Mouse (Mus musculus): ENCODE data around the gene Rhox8. TPM values are rescaled to one million over a fixed set of nuclear protein-coding genes. Genes with fewer than 3 reads are reported as not detected.
"Not testable (repeated sequence)": the region's sequence is repeated elsewhere in the genome, so short reads cannot be mapped to it uniquely, and the experiment has no call there.

The Rhox8 gene
- polyA plus RNA-seq (2015; fragmentation: Nextera tagmentation; extraction: Ambion mirVana): not detected in 2 replicates

DNA sequence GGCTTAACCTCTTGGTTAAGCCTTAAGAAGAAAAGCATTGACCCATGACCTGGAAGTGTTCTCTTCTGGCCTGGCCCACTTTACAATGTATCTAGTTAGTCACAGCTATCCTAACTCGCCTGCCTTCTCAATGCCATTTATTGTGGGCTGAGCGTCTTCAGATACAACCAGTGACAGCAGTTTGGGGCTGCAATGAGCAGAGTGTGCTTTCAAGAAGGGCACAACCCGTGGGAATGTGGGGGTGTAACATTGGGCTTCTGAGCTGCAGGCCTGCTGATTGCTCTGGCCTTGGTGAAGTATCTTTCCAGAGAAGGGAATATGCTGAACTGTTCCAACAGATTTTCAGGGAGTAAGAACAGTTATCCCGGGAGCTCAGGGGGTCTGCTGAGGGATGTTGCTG lies at the start of gene Rhox8:
TSS of gene Rhox8 (minus strand) at position 101 of the 400 bp plus-strand sequence.
- Histone ChIP-seq H3K9ac (replicated peaks) (no peak within 1 kb of the TSS), H3K4me3 (replicated peaks) (no peak within 1 kb of the TSS), H3K36me3 (no peaks in the 10 kb centered on the region), H3K9me3 (no peaks in the 10 kb centered on the region), H3K27me3 (no peaks in the 10 kb centered on the region), H3K27ac (no peak within 1 kb of the TSS), H3K4me2 (replicated peaks) (no peak within 1 kb of the TSS), H3K4me1 (replicated peaks) (no peaks in the 10 kb centered on the region)
- ATAC-seq: no peak
- WGBS: 72% methylated on average over 4 of the region's 4 CpGs

DNA sequence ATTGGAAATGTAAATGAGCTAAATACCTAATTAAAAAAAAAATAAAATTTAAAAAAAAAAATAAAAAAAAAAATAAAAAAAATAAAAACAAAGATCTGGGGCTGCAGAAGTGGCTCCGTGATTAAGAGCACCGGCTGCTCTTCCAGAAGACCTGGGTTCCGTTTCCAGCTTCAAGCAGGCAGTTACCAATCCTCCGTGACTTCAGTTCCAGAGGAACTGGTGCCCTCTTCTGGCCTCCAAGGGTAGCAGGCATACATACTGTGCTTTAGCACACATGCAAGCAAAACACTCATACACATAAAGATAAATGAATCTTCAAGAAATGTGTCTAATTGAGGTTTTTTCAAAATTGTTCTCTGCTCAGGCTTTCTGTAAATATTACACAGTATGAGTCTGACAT lies 37.6 kb upstream of the Rhox8 start:
- Histone ChIP-seq H3K4me3 (replicated peaks) (no peak overlapping the region), H3K9me3 (no peaks in the 10 kb centered on the region), H3K36me3 (no peaks in the 10 kb centered on the region), H3K27ac (no peak overlapping the region), H3K4me2 (replicated peaks) (no peak overlapping the region), H3K4me1 (replicated peaks) (no peaks in the 10 kb centered on the region), H3K27me3 (no peaks in the 10 kb centered on the region), H3K9ac (replicated peaks) (no peak overlapping the region)
- no peak for ATAC-seq
- WGBS: 75% methylated on average over 4 of the region's 4 CpGs

DNA sequence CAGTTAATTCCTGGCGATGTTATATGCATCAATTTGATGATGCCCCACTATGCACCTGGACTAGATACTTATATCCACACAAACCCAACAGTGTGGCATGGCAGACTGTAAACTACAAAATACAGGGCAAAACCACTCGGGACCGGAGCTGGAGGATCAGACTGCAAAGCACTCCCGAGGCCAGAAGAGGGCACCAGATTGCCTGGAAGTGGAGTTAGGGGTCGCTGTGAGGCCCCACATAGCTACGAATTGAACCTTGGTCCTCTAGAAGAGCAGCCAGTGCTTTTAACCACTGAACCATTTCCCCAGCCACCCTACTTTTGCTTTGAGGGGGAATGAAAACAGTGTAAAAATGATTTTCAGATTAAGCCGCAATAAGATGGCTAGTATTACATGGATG lies 29.8 kb upstream of the Rhox8 start:
- no peak for ATAC-seq
- H3K4me2 ChIP-seq (replicated peaks): no peak overlapping the region
- H3K4me1 ChIP-seq (replicated peaks): no peaks in the 10 kb centered on the region
- H3K27ac ChIP-seq: no peak overlapping the region
- no peak overlapping the region for H3K9ac ChIP-seq (replicated peaks)
- H3K4me3 ChIP-seq (replicated peaks): no peak overlapping the region
- 50% methylated on average over 7 of the region's 7 CpGs for WGBS
- no peaks in the 10 kb centered on the region for H3K9me3 ChIP-seq
- no peaks in the 10 kb centered on the region for H3K36me3 ChIP-seq
- H3K27me3 ChIP-seq: no peaks in the 10 kb centered on the region

DNA sequence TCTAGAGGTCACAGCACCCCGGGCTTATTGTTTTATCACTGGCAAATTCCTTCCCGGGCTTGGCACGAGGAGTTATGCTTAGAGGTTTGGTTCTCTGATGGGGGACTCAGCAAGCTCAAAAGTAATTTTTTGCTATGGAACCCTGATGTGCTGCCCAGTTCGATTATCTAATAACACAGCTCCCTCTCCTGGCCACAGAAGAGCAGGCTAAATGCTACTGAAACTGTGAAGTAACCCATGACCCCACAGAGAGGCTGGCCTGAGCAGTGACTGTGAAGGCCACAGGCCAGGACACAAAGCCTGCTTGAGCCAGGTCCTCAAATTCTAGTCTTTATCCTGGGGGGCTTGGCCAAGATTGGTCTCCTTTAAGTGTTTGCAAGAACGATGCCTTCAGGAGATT lies 25.0 kb upstream of the Rhox8 start:
- H3K9ac ChIP-seq (replicated peaks): no peak overlapping the region
- H3K4me3 ChIP-seq (replicated peaks): no peak overlapping the region
- H3K36me3 ChIP-seq: no peaks in the 10 kb centered on the region
- no peaks in the 10 kb centered on the region for H3K4me1 ChIP-seq (replicated peaks)
- H3K27ac ChIP-seq: no peak overlapping the region
- no peak overlapping the region for H3K4me2 ChIP-seq (replicated peaks)
- no peaks in the 10 kb centered on the region for H3K27me3 ChIP-seq
- WGBS: 83% methylated on average over 5 of the region's 5 CpGs
- H3K9me3 ChIP-seq: no peaks in the 10 kb centered on the region
- ATAC-seq: no peak

DNA sequence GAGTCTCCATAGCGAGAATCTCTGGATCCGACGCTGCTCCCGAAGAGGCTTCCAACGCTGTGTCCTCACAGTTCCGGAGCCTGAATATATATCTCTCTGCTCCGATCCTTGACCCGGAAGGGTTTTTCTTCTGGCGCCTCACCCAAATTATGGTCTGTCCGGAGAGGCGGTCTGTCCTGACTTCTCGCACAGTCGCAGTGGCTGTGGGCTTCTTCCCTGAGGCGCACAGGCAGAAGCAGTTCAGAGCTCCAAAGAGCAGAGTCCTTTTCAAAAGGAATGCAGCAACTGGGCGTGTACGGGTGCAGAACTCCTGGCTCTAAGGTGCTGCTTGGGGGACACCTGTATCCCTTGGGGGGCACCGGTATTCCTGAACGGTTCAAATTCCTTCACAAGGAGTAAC lies 22.9 kb upstream of the Rhox8 start, which contains the start of gene Rhox9:
TSS of gene Rhox9 (minus strand) at position 101 of the 400 bp plus-strand sequence.
- H3K4me2 ChIP-seq (replicated peaks); H3K9ac ChIP-seq (replicated peaks); H3K27ac ChIP-seq; H3K4me1 ChIP-seq (replicated peaks); H3K9me3 ChIP-seq; H3K4me3 ChIP-seq (replicated peaks); H3K27me3 ChIP-seq; H3K36me3 ChIP-seq; ATAC-seq: not testable (repeated sequence)
- 90% methylated on average over 11 of the region's 18 CpGs for WGBS

DNA sequence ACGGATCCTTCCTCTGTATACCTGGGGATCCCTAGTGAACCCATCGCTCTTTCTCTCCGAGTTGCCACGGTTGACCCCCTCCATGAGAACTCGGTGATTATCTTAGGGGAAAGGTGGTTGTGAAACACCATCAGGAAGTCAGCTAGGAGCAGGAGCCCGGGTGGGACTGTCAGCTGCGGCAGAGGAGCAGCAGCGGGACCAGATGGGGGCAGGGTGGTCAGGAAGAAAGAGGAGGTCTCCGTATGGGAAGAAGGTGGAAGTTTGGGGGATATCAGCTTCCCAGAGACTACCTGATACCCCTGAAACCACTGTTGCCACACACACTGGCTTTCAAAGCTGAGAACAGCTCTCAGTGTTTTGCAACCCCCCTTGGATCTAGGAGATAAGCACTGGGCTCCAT lies 18.4 kb upstream of the Rhox8 start, which contains the start of gene Rhox7b:
TSS of gene Rhox7b (minus strand) at position 101 of the 400 bp plus-strand sequence.
- not testable (repeated sequence) for H3K4me2 ChIP-seq (replicated peaks); H3K36me3 ChIP-seq; ATAC-seq; H3K4me1 ChIP-seq (replicated peaks); H3K9ac ChIP-seq (replicated peaks); H3K27me3 ChIP-seq; H3K9me3 ChIP-seq; H3K27ac ChIP-seq; H3K4me3 ChIP-seq (replicated peaks)
- 88% methylated on average over 9 of the region's 9 CpGs for WGBS

DNA sequence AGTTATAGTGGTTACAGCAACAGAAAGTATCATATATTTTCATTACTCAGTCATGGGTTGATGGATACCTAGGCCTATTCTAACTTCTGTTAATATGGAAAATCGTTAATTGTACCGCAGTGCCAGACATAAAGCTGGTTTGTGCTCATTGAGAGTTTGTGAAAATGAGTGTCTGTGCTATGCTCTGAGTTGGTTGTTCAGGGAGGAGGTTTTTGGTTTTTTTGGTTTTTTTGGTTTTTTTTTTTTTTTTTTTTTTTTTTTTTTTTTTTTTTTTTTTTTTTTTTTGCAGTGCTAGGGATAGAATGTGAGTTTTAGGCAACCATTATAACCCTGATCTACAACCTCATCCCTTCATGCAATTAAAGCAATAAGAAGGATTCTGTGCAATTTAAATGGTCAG lies 7.1 kb downstream of the Rhox8 start:
- no peak for ATAC-seq
- WGBS: 97% methylated on average over 2 of the region's 2 CpGs
- Histone ChIP-seq H3K27ac (no peak overlapping the region), H3K4me1 (replicated peaks) (no peaks in the 10 kb centered on the region), H3K9ac (replicated peaks) (no peak overlapping the region), H3K36me3 (no peaks in the 10 kb centered on the region), H3K4me2 (replicated peaks) (no peak overlapping the region), H3K9me3 (no peaks in the 10 kb centered on the region), H3K27me3 (no peaks in the 10 kb centered on the region), H3K4me3 (replicated peaks) (no peak overlapping the region)

DNA sequence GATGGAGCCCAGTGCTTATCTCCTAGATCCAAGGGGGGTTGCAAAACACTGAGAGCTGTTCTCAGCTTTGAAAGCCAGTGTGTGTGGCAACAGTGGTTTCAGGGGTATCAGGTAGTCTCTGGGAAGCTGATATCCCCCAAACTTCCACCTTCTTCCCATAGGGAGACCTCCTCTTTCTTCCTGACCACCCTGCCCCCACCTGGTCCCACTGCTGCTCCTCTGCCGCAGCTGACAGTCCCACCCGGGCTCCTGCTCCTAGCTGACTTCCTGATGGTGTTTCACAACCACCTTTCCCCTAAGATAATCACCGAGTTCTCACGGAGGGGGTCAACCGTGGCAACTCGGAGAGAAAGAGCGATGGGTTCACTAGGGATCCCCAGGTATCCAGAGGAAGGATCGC lies 47.4 kb downstream of the Rhox8 start, which contains the start of gene Rhox7a:
TSS of gene Rhox7a (plus strand) at position 301 of the 400 bp plus-strand sequence.
- H3K27ac ChIP-seq; ATAC-seq; H3K36me3 ChIP-seq; H3K4me3 ChIP-seq (replicated peaks); H3K4me1 ChIP-seq (replicated peaks); H3K9me3 ChIP-seq; H3K9ac ChIP-seq (replicated peaks); H3K27me3 ChIP-seq; H3K4me2 ChIP-seq (replicated peaks): not testable (repeated sequence)
- WGBS: 83% methylated on average over 8 of the region's 8 CpGs

DNA sequence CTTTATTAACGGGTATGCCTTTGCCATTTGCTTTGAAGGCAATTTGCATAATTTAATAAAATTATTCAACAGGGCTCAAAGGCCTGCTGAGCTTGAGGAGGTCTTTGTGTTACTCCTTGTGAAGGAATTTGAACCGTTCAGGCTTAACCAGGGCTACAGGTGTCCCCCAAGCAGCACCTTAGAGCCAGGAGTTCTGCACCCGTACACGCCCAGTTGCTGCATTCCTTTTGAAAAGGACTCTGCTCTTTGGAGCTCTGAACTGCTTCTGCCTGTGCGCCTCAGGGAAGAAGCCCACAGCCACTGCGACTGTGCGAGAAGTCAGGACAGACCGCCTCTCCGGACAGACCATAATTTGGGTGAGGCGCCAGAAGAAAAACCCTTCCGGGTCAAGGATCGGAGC lies 52.1 kb downstream of the Rhox8 start, which contains the start of gene Rhox6:
TSS of gene Rhox6 (plus strand) at position 301 of the 400 bp plus-strand sequence.
- H3K36me3 ChIP-seq; H3K27me3 ChIP-seq; ATAC-seq; H3K4me2 ChIP-seq (replicated peaks); H3K4me3 ChIP-seq (replicated peaks); H3K9me3 ChIP-seq; H3K27ac ChIP-seq; H3K9ac ChIP-seq (replicated peaks); H3K4me1 ChIP-seq (replicated peaks): not testable (repeated sequence)
- 89% methylated on average over 4 of the region's 12 CpGs for WGBS

Other genes with a start within 250 kb of the Rhox8 start
- gene Rhox2g, start 235.5 kb downstream of the Rhox8 start, polyA plus RNA-seq (2015; fragmentation: Nextera tagmentation; extraction: Ambion mirVana): not detected in 2 replicates
- gene Rhox4g, start 227.6 kb downstream of the Rhox8 start, polyA plus RNA-seq (2015; fragmentation: Nextera tagmentation; extraction: Ambion mirVana): not detected in 2 replicates
- not detected in 2 replicates for gene Rhox3h, start 210.2 kb downstream of the Rhox8 start, polyA plus RNA-seq (2015; fragmentation: Nextera tagmentation; extraction: Ambion mirVana)
- gene Rhox2h, start 205.7 kb downstream of the Rhox8 start, polyA plus RNA-seq (2015; fragmentation: Nextera tagmentation; extraction: Ambion mirVana): not detected in 2 replicates
- gene Rhox5, start 74.1 kb downstream of the Rhox8 start, polyA plus RNA-seq (2015; fragmentation: Nextera tagmentation; extraction: Ambion mirVana): not detected in 2 replicates
- gene Rhox6, start 52.0 kb downstream of the Rhox8 start, polyA plus RNA-seq (2015; fragmentation: Nextera tagmentation; extraction: Ambion mirVana): not detected in 2 replicates
- gene Rhox7a, start 47.3 kb downstream of the Rhox8 start, polyA plus RNA-seq (2015; fragmentation: Nextera tagmentation; extraction: Ambion mirVana): not detected in 2 replicates
- not detected in 2 replicates for gene Rhox7b, start 18.3 kb upstream of the Rhox8 start, polyA plus RNA-seq (2015; fragmentation: Nextera tagmentation; extraction: Ambion mirVana)
- not detected in 2 replicates for gene Rhox9, start 22.8 kb upstream of the Rhox8 start, polyA plus RNA-seq (2015; fragmentation: Nextera tagmentation; extraction: Ambion mirVana)
- not detected in 2 replicates for gene Btg1-ps1, start 139.9 kb upstream of the Rhox8 start, polyA plus RNA-seq (2015; fragmentation: Nextera tagmentation; extraction: Ambion mirVana)
- not detected in 2 replicates for gene Btg1-ps2, start 164.2 kb upstream of the Rhox8 start, polyA plus RNA-seq (2015; fragmentation: Nextera tagmentation; extraction: Ambion mirVana)
- not detected in 2 replicates for gene Rhox10, start 187.5 kb upstream of the Rhox8 start, polyA plus RNA-seq (2015; fragmentation: Nextera tagmentation; extraction: Ambion mirVana)
- gene Rhox11, start 206.2 kb upstream of the Rhox8 start, polyA plus RNA-seq (2015; fragmentation: Nextera tagmentation; extraction: Ambion mirVana): not detected in 2 replicates
- gene Rhox12, start 232.0 kb upstream of the Rhox8 start, polyA plus RNA-seq (2015; fragmentation: Nextera tagmentation; extraction: Ambion mirVana): not detected in 2 replicates
- not detected in 2 replicates for gene Rhox13, start 242.3 kb upstream of the Rhox8 start, polyA plus RNA-seq (2015; fragmentation: Nextera tagmentation; extraction: Ambion mirVana)